Mouse (Mus musculus): ENCODE results near the gene Ndufaf8.

Ndufaf8 gene

DNA sequence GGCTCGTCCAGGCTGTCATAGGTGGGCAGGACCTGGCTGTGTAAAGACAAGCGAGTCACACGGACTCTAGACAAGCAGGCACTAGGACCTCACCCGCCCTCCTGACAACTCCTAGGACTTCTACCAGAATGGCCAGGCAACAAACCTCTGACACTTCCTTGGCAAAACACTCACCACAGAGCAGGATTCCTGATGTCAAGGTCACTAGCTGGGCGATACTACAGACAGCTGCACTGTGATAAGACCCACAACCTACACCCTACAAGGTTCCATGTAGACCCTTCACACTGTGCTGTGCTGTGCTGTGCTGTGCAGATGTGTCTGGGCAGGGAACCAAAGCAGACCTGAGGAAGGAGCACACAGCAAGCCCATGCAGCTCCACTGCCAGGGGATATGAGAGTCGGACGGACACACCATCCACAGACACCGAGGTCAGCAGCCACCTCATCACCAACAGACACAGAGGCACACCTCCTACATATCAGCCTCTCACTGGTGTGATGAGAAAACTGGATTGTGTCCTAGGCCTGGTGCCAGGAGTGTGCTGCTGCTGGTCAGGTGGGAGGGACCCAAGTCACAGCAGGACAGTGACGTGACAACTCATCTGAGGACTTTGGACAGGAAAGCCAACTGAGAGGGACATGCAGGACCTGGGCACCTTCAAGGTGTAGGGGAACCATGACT is 36.3 kb downstream of the Ndufaf8 start:
- no peak for DNase-seq (ENCODE audit: low spot score in 2 of 2)

DNA sequence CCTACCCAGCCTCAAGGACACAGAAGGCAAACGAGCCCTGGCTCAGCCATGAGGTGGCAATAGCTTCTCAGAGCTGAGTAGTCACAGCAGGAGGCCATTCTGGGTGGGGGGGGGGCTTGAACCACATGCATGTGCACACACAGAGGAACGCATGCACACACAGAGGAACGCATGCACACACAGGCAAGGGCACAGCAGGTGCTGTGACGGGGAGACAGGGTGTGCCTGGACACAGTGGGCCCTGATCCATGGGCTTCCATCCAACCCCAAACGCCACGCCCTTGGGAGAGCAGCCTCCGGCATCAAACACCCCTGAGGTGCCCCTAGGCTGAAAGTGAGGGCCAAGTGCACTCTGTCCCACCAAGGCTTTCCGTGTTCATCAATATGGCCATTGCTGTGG is 37.5 kb downstream of the Ndufaf8 start:
- no peak for DNase-seq (ENCODE audit: low spot score in 2 of 2)

DNA sequence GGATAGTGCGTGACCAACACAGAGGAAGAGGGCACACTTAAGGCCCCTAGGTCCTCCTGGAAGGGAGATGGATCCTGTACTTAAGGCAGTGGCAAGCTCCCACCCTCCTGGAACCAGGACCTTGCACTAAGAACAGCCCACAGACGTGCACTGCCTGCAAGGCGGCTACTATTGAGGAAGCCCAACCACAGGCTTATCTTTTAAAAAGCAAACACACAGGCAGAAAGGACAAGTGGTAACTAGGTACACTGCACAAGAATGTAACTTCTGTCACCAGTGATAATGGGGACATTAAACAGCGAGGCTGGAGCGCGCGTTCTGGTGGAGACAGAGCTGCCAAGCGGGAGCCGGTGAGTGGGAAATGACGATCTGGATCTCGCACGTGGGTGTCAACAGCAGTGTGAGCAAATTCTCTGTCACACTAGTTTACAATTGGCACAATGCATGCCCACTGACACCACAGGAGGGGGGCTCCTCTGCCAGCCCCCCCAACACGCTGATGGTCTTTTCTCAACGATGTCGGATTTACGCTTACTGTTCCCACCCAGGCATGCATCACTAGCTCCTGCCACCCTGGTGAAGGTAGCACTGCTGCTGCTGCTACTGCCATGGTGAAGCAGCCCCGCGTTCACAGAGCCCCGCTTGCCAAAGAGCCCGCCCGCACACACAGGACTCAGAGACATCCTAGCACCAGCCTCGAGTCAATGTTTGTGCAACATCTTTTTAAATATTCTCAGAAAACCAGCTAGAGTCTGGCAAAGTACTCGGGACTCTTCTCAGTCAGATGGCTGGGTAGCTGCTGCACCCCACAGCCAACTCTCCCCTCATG is 38.3 kb downstream of the Ndufaf8 start:
- DNase-seq (ENCODE audit: low spot score in 2 of 2) = no peak

DNA sequence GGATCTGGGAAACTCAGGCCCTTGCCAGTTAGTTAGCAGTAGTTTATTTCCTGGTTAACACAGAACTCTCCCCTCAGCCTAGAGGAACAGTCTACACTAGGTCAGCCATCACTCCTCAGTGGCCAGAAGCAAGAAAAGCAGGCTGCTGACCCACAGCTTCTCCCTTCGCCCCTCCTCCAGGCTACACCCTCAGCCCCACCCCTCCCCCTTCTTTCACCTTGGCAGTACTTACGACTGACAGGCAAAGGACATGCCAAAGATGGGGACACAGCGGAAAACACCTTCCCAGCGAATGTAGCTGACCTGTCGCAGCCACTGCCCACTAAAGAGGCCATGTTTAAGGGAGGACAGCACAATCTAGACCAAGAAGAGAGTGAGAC is 38.9 kb downstream of the Ndufaf8 start:
- no peak for DNase-seq (ENCODE audit: low spot score in 2 of 2)

DNA sequence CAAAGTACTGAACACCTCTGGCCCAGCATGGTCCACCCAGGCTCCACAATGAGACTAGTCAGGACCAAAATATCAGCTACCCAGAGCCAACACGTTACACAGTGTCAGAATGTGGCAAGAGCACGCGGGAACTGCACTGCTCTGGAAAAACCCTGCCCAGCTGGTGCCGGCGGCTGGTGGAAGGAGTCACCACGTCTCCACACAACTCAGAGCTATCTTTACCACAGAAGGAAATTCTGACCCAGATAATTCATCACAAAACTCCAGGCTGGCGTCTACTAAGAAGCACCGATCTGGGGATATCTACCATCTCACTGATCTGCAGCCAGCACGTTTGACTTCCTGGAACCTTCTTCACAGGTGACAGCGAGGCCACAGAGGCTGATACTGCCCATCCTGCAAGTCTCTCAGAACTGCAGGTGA is 40.6 kb downstream of the Ndufaf8 start:
- no peak for DNase-seq (ENCODE audit: low spot score in 2 of 2)

DNA sequence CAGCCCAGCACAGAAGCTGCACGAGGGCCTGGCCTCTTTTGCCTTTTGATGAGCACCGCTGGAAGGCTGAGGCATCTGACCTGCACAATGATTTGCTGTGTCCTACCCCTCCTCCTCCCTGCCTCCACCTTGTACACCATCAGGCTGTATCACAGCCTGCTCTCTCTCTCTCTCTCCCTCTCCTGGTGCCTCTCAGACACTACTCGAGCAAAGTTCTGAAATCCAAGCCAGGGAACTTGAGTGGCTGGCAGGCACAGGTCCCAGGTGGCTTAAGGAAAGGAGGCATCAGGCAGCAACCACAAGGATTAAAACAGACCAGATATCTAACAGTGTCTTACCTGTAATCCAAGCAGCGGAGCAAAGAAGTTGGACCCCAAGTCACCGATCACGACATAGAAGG is 41.5 kb downstream of the Ndufaf8 start:
- no peak for DNase-seq (ENCODE audit: low spot score in 2 of 2)

DNA sequence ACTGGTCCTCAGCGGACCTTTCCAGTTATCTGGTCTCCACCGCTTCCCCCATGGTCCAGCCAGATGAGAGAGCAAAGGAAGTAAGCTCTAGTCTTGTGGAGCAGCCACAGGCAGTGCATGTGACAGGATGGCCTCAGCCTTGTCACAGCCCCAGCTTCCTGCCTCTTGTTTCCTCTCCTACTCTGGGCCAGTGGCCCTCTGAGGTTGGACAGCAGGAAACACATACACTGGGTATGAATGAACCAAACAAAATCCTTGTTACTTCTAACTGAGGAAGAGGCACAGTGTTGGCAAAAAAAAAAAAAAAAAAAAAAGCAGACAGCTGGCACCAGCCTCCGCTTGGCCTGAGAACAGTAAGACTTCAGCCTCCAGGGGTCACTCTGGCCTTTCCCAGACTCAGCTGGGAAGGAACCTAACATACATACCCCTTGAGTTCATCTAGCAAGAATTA is 43.9 kb downstream of the Ndufaf8 start:
- DNase-seq (ENCODE audit: low spot score in 2 of 2) = no peak

DNA sequence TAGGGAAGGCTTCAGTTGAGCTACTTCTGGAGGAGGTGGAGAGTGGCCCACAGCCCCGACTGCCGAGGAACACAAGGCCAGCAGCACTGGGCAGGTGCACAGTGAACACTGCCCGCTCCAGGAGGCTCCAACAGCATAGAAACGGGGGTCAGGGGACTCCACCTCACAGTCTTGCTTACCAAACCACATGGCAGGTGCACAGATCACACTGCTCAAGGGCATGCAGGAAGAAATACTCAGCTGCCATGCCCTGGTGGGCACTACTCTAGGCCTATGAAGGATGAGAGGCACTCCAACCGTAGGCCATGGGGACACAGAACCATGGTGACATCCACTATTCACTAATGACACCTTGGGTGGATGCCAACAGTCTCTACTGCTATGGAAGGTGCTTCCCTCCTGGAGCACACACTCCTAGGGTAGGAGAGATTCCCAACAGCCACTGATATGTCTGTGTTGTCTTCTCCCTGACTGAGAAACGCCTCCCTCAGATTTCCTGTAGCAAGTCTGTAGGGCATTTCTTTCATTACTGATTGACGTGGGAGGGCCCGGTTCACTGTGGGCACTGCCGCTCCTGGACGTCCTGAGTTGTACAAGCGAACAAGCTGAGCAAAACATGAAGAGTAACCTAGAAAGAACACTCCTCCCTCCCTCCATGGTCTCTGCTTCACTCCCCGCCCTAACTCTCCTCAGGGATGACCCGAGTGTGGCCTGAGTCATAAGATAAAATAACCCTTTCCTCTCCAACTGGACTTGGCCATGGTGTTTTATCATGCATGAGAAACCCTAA is 45.2 kb downstream of the Ndufaf8 start:
- DNase-seq (ENCODE audit: low spot score in 2 of 2) = no peak

DNA sequence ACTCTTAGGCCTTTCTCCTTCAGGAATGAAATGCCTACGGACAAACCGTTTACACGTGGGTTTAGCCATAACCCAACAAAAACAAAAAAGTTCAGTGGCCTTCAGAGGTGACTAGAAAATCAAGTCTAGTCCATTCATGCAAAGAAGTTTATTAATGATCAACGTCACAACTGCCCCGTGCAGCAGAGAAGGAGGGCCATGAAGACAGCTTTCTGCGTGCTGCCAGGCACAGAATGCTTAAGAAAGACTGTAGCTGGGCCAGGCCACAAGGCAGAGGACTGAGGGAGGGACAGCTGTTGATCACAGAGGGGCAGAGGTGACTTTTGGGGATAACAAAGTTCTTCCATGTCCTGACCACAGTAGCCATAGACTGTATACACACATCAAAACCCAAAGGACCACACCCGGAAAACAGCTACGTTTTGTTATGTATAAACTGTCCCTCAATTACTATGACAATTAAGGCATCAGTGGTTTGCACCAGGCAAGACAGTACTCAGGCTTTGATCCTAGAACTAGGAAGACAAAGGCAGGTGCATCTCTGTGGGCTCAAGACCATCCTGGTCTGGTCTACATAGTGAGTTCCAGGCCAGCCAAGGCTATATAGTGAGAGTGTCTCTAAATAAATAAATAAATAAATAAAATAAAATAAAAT is 49.6 kb downstream of the Ndufaf8 start:
- no peak for DNase-seq (ENCODE audit: low spot score in 2 of 2)

DNA sequence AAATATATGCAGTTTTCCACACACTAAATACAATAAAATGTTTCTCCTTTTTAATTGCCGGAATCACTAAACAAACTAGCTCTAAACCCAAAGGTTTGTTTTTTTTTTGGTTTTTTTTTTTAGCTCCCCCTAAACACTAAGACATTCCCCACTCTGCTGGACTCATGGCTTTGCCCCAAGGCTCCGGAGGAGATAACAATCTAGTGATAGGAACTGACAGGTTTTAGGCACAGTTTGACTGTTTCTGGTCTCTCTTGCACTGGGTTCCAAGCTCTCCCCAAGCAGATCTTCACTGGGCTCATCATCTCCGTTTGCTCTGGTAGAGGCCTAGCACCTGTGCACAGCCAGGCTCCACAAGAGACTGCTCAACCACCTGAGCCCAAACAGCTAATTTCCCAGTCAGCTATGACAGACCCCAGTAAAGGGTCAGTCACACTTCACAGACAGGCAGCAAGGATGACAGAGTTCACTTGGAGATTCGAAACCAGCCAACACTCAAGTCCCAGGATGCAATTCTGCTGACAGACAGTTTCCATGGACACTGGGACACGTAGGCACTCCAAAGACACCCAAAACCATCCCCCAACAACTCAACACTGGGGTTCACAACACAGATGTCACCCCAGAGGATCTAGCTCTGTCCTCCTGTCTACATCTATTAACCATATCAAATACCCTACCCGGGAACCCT is 50.9 kb downstream of the Ndufaf8 start:
- DNase-seq (ENCODE audit: low spot score in 2 of 2) = no peak
